Mouse (Mus musculus): ENCODE data around the gene Dstyk.

DNA sequence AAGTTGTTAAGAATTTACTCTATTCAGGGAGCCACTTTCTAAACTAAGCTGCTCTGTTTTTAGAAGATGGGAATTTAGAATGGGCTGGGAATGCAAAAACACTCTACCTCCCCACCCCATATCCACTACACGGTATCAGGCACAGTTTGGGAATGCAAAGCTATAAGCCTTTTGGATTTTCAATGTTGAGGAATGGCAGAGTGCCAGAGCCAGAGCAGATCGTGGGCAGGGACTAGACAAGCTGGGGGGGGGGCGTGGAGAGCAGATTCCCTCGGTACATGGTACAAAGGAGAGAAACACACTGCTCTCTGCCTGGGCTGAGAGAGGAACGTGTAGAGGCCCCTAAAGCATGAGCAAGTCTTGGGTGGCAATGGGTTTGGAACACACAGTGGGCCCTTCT, 24.5 kb upstream of the Dstyk start:
- no peak for TF ChIP-seq POLR2A (IDR thresholded peaks at IDR 0.05; ENCODE audit: low read depth, low read length)
- TF ChIP-seq ZMIZ1 (IDR thresholded peaks at IDR 0.05; ENCODE audit: low read depth, low read length), result no peak
- TF ChIP-seq MAFK (IDR thresholded peaks at IDR 0.05; ENCODE audit: insufficient replicate concordance, low read length), result no peak

Data from CH12.LX (cell line).